Mouse (Mus musculus) urinary bladder, adult 2 months (tissue): ENCODE results near the gene Ces2b. TPM values are rescaled to one million over a fixed set of nuclear protein-coding genes. Genes with fewer than 3 reads are reported as not detected.
"Not testable (repeated sequence)": the region's sequence is repeated elsewhere in the genome, so short reads cannot be mapped to it uniquely, and the experiment has no call there.

Experiments used
- DNase-seq: peaks from one replicate; pipeline ENCODE4 v3.0.0; 2022; ENCODE audit warnings: low spot score
- polyA plus RNA-seq: library from polyadenylated mRNA; depleted of rRNA; stranded (reverse); fragments of >200 nt; gene quantifications from 2 replicates; pipeline ENCODE4 v1.2.3, GENCODE M21; 2012; rRNA removed

The Ces2b gene
- polyA plus RNA-seq, result 4.1 and 4.6 TPM in 2 replicates

DNA sequence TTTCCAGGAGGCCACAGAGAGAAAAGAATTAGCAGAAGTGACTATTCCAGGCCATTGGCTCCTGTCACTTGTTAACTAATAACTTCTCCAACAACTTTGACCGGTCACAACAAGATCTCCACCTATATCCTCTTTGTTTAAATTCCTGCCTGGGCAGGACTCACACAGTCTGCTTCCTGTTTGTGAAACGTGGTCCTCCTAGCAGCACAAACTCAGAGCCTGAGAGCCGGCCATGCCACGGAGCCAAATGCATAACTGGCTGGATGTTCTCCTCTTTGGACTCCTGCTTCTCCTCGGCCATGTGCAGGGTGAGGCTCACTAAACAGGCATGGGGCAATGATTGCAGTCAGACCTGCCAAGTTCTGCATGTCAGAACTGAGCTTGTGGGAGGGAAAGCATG, at the start of gene Ces2b:
Ces2b (plus strand) TSS at position 133 of the 400 bp plus-strand sequence.
- no peak for DNase-seq

DNA sequence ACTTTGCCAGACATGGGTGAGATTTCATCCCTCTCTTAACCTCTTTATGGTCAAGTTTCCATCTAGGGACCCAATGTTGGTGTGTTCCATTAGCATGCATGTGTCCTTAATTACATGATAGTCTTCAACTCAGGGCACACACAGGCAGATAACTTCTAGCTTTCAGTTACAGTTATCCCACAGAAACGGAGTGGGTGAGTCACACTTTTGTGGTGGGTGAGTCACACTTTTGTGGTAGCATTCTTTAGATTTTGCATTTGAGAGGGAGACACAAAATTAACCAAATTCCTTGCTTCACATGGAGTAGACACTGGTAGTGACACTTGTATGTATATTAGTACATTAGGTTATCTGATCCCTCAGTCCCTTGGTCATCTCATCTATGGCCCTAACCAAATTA, 44.3 kb upstream of the Ces2b start:
- no peak for DNase-seq

DNA sequence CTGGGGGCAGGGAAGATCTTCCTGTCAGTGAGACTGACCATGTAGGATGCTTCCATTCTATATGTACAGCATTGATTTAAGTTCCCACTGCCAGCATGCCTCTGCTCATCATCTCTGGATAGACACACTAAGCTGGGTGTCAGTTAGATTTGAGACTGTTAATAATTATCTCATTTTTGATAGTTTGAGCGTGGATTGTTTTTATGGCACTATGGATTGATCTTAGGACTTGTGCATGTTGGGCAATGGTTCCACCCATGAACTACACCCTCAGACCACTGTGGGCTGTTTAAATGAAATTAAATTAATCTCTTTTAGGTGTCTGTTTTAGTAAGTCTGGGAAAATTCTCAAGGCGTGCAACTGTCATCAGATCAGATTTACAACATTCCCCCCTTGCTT, 42.4 kb upstream of the Ces2b start:
- DNase-seq, result no peak

DNA sequence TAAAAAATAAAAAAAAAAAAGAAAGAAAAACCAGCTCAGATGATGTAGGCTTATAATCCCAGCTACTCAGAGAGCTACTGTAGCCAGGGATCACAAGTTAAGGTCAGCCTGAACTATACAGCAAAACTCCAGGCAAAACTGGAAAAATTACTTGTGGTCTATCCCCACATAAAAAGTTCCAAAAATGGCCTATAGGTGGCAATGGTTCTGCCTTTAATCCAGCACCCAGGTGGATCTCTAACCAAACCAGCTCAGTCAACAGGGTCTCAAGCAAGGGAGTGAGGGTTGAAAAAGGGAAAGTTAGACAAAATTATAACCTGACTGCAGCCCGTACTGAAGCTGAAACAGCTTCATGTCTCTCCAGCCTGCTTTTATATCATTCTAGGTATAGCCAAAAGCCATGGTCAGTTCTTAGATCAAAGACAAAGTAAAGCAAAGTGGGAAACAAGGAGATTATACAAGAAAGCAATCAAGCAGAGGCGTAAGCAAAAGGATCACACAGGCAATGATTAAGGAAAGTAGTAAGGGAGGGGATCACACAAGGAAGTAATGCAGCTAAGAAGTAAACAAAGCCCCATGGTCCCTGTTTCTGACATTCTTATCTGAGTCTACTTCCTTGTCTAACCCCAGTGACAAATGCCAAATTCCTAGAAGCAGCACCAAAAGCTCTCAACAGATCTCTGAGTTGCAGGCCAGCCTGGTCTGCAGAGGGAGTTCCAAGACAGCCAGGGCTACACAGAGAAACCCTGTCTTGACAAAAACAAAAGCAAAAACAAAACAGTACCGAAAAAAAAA, 41.3 kb upstream of the Ces2b start:
- no peak for DNase-seq

DNA sequence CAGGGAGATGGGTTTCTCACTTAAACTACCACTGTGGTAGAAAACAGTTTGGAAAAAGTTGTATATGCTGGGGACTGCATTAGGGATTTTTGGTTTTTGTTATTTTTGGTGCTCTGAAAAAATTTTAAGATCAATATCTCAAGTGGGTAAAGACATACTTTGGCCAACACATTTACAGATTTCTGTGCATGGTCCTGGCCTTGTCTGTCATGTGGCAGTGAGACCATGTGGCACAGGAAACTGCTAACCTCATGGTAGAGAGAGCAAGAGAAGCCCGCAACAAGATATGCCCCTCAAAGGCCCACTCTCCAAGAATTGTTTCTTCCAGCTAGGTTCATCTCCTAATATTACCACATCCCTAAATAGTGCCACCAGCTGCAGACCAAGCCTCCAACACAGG, 32.0 kb upstream of the Ces2b start:
- no peak for DNase-seq

DNA sequence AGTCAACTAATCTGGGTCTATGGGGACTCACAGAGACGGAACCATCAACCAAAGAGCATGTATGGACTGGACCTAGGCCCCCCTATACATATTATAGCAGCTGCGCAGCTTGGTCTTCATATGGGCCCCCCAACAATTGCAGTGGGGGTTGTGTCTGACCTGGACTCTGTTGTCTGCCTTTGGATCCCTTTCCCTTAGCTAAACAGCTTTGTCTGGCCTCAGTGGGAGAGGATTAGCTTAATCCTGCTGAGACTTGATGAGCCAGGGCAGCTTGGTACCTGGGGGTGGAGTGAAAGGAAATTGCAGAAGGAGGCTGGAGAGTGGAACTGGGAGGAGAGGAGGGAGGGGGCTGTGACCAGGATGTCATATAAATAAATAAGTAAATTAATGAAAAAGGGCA, 25.2 kb upstream of the Ces2b start:
- DNase-seq, result no peak

DNA sequence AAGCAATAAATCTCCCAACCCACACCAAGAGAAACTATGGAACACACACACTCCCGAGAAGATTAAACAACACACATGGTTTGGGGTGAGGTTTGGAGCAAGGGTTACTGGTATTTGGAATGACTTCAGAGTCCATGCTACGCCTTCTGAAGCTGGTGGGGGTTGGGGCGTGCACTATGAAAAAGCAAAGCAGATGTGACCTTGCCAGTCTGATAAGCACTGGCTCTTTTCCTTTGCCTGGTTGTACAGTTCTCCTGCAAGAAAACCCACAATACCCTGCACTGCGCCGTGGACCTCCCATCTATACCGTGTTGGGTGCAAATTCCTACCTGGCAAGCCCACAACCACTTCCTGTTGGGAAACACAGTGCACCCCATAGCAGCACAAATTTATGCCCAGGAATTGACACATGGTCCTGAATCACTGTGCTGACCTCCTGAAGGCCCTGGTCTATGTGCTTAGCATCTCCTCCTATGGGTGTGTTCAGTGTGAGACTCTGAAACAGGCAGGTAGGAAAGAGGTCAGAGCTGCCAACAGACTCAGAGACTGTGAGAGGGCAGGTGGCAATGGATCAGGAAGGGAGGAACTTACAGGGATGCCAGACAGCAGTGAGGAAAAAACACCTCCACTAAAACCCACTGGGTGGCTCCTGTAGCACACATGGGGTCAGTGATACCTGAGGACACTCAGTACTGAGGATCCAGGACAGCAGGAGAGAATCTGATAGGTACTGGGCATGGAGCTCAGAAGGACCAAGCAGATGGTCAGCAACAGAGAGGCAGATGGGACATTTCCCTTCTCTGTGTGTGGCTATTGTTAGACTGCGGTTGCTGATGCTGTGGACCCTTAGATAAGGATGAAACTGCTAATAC, 22.6 kb upstream of the Ces2b start:
- DNase-seq, result no peak

DNA sequence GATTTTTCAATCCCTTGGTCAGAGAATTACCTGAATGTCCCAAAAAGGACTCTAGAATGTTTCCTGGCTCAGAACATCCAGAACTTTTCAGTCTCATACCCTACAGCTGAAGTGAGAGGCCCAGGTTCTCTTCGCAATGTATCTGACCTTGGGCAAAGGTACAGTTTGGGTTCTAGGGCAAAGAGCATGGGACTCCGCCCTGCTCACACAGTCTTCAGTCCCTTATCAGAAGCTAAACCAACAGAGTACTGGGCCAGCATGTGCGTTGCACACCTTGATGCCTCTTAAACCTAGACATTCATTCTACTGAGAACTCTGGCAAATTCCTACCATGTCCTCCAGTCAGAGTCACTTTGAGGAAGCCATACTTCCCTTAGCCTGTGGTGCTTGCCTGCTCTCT, 21.9 kb upstream of the Ces2b start:
- DNase-seq, result no peak

DNA sequence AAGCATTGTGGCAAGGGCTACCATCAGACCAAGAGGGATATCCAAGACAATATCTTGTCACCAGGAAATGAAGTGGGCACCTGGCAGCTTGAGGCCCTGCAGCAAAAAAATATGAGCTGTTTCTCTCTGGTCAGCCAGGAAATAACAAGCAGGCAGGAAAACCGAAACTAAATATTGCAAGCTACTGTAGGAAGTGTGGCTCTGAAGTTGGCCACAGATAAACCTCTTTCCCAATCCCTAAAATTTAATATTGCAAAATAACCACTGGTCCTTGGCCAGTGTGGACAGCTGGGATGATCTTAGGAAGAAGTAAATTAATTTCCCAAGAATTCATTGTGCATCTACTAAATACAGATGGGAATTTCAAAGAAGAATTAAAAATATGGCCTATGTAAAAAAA, 4.5 kb upstream of the Ces2b start:
- no peak for DNase-seq

DNA sequence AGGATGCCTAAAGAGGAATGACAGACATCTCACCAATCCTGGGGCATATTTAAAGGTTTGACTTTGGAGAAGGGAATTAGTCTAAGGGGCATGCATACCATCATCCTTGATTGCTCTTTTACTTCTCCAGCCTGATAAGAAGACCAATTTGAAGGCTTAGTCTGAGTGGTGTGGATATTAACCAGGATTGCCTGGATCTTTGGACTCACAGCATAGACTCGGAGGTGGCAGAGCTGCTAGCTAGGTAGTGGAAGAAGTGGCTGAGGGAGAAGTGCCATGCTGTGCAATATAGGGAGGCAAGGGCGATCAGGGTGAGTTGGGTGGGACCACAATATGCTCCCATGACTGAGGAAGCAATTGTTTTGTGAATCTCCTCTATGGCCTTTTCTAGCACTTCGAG, 3.2 kb upstream of the Ces2b start:
- no peak for DNase-seq

DNA sequence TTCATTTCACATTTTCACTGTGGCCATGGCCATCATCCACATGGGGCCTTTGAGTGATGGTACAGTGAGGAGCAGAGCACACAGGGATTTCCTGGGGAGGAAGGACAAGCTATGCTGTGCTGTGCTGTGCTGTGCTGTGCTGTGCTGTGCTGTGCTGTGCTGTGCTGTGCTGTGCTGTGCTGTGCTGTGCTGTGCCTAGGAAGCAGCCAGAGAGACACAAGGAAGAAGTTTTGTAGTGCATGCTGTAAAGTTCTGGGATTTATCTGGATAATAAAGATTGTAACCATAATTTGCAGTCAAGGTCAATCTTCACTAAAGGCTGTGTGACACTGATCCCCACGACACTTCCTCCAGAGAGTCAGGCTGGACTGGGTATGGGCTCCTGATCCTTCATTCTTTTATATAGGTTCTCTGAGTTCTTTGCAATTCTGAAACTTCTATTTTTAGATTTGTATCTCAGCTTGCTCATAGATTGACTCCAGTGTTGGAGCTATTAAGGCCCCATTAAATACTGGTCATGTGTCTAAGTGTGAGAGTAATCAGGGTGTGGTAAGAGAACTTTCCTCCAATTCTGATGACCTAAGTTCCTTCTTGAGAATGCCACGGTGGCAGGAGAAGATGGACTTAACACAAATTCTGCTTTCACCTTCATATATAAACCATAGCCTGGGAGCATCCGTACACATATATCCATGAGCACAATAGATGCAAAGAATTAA, 10.1 kb downstream of the Ces2b start:
- DNase-seq, result no peak

DNA sequence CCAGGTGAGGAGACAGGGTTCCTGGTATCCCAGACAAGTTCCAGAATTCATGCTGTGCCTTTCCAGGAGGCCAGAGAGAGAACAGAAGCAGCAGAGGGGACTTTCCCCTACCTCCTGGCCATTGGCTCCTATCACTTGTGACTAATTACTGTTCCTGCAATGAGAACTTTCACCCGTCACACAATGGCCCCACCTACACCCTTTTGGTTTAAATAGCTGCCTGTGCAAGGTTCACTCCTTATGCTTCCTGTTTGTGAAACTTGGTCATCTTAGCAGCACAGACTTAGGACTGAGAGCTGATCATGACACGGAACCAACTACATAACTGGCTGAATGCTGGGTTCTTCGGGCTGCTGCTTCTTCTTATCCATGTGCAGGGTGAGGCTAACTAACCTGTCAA, 15.5 kb downstream of the Ces2b start, which contains the start of gene Ces2c:
Ces2c (plus strand) TSS at position 238 of the 400 bp plus-strand sequence.
- no peak for DNase-seq

DNA sequence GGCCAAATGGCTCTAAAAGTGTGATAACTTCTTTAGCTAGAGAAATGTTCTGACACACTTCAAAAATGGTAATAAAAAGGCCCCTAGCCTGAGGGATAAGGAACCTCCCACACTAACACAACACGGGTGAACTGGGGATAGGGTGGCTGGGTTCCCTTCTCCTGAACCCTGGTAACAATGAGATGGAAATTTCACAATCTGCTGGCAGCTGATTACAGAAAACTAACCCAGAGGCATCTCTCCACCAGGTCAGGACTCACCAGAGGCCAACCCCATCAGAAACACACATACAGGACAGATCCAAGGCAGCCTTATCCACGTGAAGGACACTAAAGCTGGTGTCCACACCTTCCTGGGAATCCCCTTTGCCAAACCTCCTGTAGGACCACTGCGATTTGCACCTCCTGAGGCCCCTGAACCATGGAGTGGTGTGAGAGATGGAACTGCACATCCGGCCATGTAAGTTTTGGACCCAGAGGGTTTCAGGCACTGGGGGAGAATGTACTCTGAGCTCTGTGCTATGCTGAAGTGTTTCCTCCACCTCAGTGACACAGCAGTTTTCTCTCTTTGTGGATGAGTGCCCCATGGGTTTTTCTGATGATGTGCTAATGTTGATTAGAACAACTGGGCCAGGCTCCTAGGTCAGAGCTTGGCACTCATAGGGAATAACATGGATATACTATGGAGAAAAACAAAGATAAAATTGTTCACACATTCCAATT, 16.5 kb downstream of the Ces2b start:
- no peak for DNase-seq

DNA sequence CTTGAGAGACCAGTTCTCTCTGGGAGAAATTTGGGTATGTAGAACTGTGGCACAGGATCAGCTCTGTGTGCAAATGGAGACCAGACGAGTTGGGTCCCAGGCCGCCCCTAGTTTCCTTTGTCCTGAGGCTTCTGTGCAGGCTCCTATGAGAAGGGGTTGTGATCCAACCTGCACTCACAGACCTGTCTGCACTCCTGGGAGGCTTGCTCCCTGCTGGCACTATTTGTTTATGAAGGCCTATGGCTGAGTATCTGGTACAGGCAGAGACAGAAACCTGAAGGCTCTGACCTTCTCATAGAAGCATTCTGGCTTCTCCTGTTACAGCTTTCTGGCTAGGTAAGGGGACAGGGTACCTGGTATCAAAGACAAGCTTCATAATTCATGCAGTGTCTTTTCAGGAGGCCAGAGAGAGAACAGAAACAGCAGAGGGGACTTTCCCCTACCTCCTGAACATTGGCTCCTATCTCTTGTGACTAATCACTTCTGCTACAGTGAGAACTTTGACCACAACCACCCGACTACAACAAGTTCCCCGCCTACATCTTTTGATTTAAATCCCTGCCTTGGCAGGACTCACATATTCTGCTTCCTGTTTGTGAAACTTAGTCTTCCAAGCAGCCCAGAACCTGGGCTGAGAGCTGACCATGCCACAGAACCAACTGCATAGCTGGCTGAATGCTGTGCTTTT, 35.6 kb downstream of the Ces2b start:
- DNase-seq, result not testable (repeated sequence)

DNA sequence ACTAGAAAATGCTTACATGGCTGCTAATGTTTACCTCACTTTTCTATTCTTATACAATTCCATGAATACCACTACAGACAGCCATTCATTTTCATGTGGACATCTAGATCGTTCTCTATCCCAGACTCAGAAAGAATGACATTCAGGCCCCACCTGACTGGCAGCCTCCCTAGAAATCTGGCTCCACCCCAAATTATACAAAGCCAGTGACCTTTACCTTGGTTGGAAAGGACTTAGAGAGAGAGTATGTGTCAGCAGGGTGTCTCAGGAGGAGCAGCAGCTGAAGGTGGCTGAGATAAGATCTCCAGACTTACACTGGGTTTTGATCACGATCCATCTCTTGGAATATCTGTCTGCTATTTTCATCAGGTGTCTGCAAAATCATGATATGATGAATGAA, 37.5 kb downstream of the Ces2b start:
- DNase-seq, result not testable (repeated sequence)

DNA sequence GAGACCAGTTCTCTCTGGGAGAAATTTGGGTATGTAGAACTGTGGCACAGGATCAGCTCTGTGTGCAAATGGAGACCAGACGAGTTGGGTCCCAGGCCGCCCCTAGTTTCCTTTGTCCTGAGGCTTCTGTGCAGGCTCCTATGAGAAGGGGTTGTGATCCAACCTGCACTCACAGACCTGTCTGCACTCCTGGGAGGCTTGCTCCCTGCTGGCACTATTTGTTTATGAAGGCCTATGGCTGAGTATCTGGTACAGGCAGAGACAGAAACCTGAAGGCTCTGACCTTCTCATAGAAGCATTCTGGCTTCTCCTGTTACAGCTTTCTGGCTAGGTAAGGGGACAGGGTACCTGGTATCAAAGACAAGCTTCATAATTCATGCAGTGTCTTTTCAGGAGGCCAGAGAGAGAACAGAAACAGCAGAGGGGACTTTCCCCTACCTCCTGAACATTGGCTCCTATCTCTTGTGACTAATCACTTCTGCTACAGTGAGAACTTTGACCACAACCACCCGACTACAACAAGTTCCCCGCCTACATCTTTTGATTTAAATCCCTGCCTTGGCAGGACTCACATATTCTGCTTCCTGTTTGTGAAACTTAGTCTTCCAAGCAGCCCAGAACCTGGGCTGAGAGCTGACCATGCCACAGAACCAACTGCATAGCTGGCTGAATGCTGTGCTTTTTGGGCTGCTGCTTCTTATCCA, 55.0 kb downstream of the Ces2b start:
- DNase-seq, result not testable (repeated sequence)
